Mouse (Mus musculus) fibroblast of lung, adult 2 months (primary cell): ENCODE measurements around the gene Olfml2b.

Experiments used
- DNase-seq: peaks from one replicate; pipeline ENCODE4 v3.0.0-alpha.2; 2011; ENCODE audit warnings: low read depth

Gene Olfml2b

GRCm38 (mm10) chr1:170695326-170695725 lies 51.0 kb downstream of the Olfml2b start:
- no peak for DNase-seq

GRCm38 (mm10) chr1:170696996-170697395 lies 52.7 kb downstream of the Olfml2b start:
- DNase-seq = no peak

- DNase-seq = no peak
These were observed 53.5 kb downstream of the Olfml2b start for GRCm38 (mm10) chr1:170697771-170698356.

GRCm38 (mm10) chr1:170698771-170699170 lies 54.4 kb downstream of the Olfml2b start:
- no peak for DNase-seq

GRCm38 (mm10) chr1:170699553-170699952 lies 55.2 kb downstream of the Olfml2b start:
- DNase-seq = no peak

- no peak for DNase-seq
These were observed 56.2 kb downstream of the Olfml2b start for GRCm38 (mm10) chr1:170700496-170701027.

- no peak for DNase-seq
These were observed 56.8 kb downstream of the Olfml2b start for GRCm38 (mm10) chr1:170701178-170701577.

GRCm38 (mm10) chr1:170701582-170701981 lies 57.2 kb downstream of the Olfml2b start:
- DNase-seq = peak; percentile 55

- no peak for DNase-seq
These were observed 57.9 kb downstream of the Olfml2b start for GRCm38 (mm10) chr1:170702263-170702662.

GRCm38 (mm10) chr1:170702958-170703357 lies 58.6 kb downstream of the Olfml2b start:
- no peak for DNase-seq

- no peak for DNase-seq
These were observed 59.8 kb downstream of the Olfml2b start for GRCm38 (mm10) chr1:170704103-170704502.

GRCm38 (mm10) chr1:170704911-170705594 lies 60.7 kb downstream of the Olfml2b start:
- no peak for DNase-seq

GRCm38 (mm10) chr1:170706046-170706445 lies 61.7 kb downstream of the Olfml2b start:
- DNase-seq = no peak

GRCm38 (mm10) chr1:170709034-170709433 lies 64.7 kb downstream of the Olfml2b start:
- DNase-seq = no peak

GRCm38 (mm10) chr1:170709481-170709880 lies 65.1 kb downstream of the Olfml2b start:
- DNase-seq = no peak

- DNase-seq = no peak
These were observed 65.6 kb downstream of the Olfml2b start for GRCm38 (mm10) chr1:170709969-170710368.

- no peak for DNase-seq
These were observed 67.4 kb downstream of the Olfml2b start for GRCm38 (mm10) chr1:170711731-170712130.

GRCm38 (mm10) chr1:170717241-170717828 lies 73.0 kb downstream of the Olfml2b start:
- no peak for DNase-seq

GRCm38 (mm10) chr1:170718133-170718810 lies 73.9 kb downstream of the Olfml2b start:
- DNase-seq = no peak

- no peak for DNase-seq
These were observed 77.2 kb downstream of the Olfml2b start for GRCm38 (mm10) chr1:170721560-170721959.

- no peak for DNase-seq
These were observed 84.2 kb downstream of the Olfml2b start for GRCm38 (mm10) chr1:170728524-170728923.

GRCm38 (mm10) chr1:170729267-170729962 lies 85.1 kb downstream of the Olfml2b start:
- no peak for DNase-seq
